Mouse (Mus musculus) central nervous system, embryonic 14 days (tissue): Measurements from ENCODE around the gene Defa25. TPM values are rescaled to one million over a fixed set of nuclear protein-coding genes. Genes with fewer than 3 reads are reported as not detected.

Source experiments
- polyA plus RNA-seq: library from polyadenylated mRNA; depleted of rRNA; stranded (reverse); fragments of >200 nt; gene quantifications from 2 replicates; pipeline ENCODE4 v1.2.3, GENCODE M21; 2012; rRNA removed

The Defa25 gene
- not detected in 2 replicates for polyA plus RNA-seq

DNA sequence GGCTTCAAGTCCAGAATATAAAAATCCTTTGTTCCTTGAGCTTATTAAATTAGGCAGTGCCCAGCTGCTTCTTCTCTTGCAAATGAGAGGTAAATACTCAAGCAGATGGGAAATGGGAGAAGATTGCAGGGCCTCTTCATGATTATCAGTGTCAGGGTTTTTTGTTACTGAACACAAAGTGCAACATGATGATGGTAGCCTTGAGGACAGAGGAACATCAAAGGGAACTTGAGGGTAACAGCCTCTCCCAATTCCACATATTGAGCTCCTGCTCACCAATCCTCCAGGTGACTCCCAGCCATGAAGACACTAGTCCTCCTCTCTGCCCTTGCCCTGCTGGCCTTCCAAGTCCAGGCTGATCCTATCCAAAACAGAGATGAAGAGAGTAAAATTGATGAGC lies at the start of gene Defa25:
TSS of gene Defa25 (plus strand) at position 301 of the 400 bp plus-strand sequence.

GRCm38 (mm10) chr8:21054747-21055146 lies 29.5 kb upstream of the Defa25 start, which contains the start of gene Defa23:
TSS of gene Defa23 (plus strand) at chr8:21055047.

GRCm38 (mm10) chr8:21064738-21065137 lies 19.5 kb upstream of the Defa25 start, which contains the start of gene Defa35:
TSS of gene Defa35 (plus strand) at chr8:21065038.

DNA sequence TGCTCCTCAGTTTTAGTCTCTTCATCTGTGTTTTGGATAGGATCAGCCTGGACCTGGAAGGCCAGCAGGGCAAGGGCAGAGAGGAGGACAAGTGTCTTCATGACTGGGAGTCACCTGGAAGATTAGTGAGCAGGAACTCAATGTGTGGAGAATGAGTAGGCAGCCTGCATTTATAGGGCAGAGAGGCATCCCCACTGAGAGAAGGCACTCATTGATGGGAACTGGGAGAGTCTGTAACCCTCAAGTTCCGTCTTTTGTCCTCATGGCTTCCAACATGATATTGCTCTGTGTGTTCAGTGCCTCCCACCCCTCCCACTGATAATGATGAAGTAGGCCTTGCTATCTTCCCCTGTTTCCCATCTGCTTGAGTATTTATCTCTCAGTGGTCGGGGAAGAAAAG lies 11.7 kb downstream of the Defa25 start, which contains the start of gene Gm14851:
TSS of gene Gm14851 (minus strand) at position 101 of the 400 bp plus-strand sequence.

GRCm38 (mm10) chr8:21134342-21134741 lies 50.1 kb downstream of the Defa25 start, which contains the start of gene Defa30:
TSS of gene Defa30 (plus strand) at chr8:21134642.

Other genes starting within 250 kb of the Defa25 start
- gene Defb33, start 191.8 kb upstream of the Defa25 start, polyA plus RNA-seq: not detected in 2 replicates
- gene Gm15056, start 181.8 kb upstream of the Defa25 start, polyA plus RNA-seq: not detected in 2 replicates
- gene Gm6040, start 162.4 kb upstream of the Defa25 start, polyA plus RNA-seq: not detected in 2 replicates
- not detected in 2 replicates for gene AY761185, start 139.7 kb upstream of the Defa25 start, polyA plus RNA-seq
- not detected in 2 replicates for gene Defa21, start 58.9 kb upstream of the Defa25 start, polyA plus RNA-seq
- not detected in 2 replicates for gene Defa23, start 29.4 kb upstream of the Defa25 start, polyA plus RNA-seq
- gene Defa35, start 19.4 kb upstream of the Defa25 start, polyA plus RNA-seq: not detected in 2 replicates
- gene Gm14851, start 11.6 kb downstream of the Defa25 start, polyA plus RNA-seq: not detected in 2 replicates
- 0.29 TPM in 1 of 2 replicates, not detected in the other for gene Defa30, start 50.2 kb downstream of the Defa25 start, polyA plus RNA-seq
- gene Defa22, start 77.8 kb downstream of the Defa25 start, polyA plus RNA-seq: not detected in 2 replicates
- gene Defa31, start 107.2 kb downstream of the Defa25 start, polyA plus RNA-seq: not detected in 2 replicates
- not detected in 2 replicates for gene Gm15293, start 117.1 kb downstream of the Defa25 start, polyA plus RNA-seq
- gene Gm15292, start 165.3 kb downstream of the Defa25 start, polyA plus RNA-seq: not detected in 2 replicates
- not detected in 2 replicates for gene Defa27, start 231.1 kb downstream of the Defa25 start, polyA plus RNA-seq
- not detected in 2 replicates for gene Defa29, start 242.6 kb downstream of the Defa25 start, polyA plus RNA-seq